Mouse (Mus musculus) cerebellum, adult 11 months (tissue): Measurements from ENCODE around the gene Avpr2.

Source experiments
- DNase-seq: peaks from one replicate; pipeline ENCODE4 v3.0.0; 2022

The Avpr2 gene

DNA sequence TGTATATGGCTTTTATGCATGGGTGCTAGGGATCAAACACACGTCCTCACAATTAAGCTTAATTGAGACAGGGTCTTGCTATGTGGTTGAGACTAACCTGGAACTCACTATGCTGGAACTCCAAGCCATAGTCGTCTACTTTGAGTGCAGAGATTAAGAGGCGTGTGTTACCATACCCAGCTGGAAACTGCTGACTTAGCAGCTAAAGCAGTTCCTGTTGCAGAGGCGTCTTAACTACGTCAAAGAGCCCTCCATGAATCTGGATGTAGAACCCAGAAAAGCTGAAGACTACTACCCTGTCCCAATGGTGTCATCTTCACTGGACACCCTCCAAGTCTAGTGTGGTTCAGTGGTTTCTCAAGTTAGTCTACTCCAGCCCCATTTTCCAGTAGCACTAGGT is 26.7 kb downstream of the Avpr2 start:
- no peak for DNase-seq

DNA sequence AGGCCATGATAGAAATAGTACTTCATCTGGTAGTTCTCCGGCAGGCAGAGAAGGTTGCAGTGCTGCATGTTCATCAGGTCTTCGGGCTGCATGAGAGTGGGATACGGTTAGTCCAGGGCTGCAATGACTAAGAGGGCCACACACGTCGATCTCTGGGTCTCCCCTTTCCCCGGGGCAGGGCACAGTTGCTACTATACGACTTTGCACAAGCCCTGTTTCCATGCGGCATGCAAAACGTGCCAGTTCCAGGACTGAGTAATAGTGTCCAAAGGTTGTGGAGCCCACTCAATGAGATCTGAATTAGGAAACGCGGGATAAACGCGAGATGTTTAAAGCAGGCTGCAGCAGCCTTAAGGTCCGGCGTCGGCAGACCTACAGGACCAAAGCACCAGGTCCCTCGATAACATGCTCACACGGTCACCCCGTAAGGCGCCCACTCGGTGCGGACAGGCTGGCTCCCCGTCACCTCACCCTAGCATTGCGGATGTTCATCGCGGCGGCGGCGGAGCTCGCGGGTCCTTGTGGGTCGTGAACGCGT is 29.5 kb downstream of the Avpr2 start:
- no peak for DNase-seq

DNA sequence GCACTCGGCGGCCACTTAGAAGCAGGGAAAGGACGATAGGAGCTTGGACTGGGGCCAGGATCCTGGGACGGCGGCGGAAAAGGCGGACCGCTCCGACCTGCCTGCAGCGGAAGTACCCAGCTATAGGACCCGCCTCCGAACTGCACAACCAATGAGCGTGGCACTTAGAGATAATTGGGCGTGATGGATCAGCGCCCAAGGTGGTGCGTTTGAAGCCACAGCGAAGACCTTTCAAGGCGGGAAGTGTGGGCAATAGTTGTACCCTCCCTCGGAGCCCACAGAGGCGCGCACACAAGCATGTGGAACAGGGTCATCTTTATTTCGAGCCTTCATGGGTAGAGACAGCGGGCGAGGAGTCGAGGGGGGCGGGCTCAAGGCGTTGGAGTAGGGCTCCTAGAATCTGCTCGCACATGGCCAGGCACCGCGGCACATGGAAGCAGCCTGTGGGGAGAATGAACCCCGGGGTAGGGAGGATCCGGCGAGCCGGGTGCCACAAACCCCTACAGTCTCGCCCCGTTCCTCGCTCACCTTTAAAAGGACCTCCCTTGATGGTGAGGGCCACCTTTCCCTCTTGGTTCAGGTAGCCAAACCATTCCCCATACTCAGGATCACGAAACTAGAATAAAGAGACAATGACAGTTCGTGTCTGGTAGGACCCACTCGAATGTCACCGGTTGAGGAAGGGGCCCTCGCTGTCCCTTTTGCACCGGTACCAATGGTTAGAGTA is 30.1 kb downstream of the Avpr2 start, which contains the start of the genes Arhgap4 and Naa10:
Gene Arhgap4 (minus strand): TSS at position 48 of the 727 bp plus-strand sequence.
Gene Naa10 (minus strand): TSS at position 122 of the 727 bp plus-strand sequence.
- DNase-seq, result peak; percentile 87

DNA sequence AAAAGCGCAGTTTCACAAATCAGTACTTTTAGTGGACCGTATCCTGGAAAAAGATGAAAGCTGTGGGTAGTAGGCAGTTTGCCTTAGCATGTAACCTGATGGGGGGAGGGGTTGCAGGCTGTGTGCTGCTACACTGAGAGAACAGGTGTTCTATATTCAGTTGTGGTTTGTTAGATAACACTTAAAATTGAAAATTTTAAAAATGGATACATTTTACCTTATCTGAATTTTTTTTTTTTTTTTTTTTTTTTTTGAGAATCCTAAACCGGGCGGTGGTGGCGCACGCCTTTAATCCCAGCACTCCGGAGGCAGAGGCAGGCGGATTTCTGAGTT is 30.6 kb downstream of the Avpr2 start:
- DNase-seq, result no peak

DNA sequence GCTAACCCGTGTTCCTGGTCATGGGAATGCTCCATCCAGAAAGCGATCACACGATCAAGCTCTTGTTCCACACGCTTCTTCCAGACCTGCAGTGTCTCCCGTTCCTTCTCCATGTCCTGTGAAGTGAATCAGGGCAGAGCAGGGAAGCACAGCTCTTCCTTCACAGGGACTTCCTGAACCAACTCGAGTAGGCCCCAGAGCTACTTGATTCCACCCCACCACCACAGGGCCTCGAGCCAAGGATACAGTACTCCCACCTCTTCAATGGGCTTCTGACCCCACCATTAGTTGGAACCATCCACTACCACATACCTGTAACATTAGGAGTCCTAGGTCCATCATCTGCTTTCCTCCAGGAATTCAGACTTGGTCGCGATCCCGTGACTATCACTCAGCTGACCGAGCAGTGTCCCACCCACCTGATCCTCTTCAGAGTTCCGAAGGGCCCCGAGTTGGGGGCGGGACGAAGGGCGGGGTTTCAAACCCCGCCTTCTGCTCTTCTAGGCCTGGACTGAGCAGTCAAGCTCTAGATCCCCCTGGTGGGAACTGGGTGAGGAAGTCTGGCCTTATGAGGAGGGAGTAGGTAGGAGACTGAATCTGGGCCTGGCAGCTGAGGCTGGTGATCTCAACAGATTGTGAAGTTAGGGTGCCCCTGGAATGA is 38.6 kb downstream of the Avpr2 start, which contains the start of gene Renbp:
Gene Renbp (minus strand): TSS at position 449 of the 661 bp plus-strand sequence.
- DNase-seq, result no peak

DNA sequence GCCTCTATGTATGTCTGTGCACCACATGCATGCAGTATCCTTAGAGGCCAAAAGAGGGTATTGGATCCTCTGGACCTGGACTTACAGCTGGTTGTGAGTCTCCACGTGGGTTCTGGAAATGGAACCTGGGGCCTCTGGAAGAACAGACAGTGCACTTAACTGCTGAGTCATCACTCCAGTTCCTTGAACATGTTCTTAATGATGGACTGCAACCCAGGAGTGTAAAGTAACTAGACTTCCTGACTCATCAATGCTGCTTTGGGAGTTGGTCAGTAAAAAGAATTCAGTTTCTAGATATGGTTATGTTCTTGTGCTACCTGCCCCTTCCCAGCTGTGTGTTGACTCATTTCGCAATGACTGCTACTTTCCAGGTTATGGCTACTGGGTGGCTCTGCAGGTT is 40.0 kb downstream of the Avpr2 start:
- DNase-seq, result no peak

DNA sequence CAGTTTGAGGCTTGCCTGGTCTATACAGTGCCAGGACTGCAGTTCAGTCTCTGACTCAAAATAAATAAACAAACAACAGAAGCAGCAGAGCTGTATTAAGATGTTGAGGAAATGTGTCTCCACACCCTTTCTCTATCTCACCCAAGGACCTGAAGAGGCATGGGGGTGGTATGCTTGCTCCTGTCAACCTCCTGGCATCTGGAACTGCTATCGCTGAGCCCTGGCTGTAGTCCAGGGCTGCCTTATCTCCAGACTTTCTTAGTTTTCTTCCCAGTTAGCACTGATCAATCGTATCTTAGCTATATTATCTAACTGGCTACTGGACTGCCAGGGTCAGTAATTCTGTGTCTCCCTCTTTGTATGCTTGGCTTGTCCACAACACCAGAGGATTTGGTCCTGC is 50.0 kb downstream of the Avpr2 start:
- DNase-seq, result no peak

DNA sequence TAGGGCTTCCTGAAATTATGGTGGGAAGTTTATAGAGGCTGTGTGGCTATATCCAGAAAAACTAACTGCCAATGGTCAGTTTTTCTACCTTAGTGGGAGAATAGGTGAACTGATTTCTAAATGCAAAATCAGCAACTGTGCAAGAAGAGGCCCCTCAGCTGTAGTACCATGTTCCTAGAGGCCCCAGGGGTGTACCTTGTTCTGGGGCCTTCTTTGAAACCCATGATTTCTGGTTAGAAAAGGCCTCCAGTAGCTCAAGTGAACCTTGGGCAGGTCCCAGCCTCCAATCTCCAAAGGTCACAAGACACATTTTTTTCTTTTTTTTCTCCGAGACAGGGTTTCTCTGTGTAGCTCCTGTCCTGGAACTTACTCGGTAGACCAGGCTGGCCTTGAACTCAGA is 50.4 kb downstream of the Avpr2 start:
- no peak for DNase-seq
